Mouse (Mus musculus): Measurements from ENCODE around the gene Snx10. TPM values are rescaled to one million over a fixed set of nuclear protein-coding genes. Genes with fewer than 3 reads are reported as not detected.
A peak's percentile ranks its signal among the peaks of the same experiment; 100 is the strongest.

Snx10 gene
- total RNA-seq, 2 experiments from 2014 or later = 101 to 110 TPM

DNA sequence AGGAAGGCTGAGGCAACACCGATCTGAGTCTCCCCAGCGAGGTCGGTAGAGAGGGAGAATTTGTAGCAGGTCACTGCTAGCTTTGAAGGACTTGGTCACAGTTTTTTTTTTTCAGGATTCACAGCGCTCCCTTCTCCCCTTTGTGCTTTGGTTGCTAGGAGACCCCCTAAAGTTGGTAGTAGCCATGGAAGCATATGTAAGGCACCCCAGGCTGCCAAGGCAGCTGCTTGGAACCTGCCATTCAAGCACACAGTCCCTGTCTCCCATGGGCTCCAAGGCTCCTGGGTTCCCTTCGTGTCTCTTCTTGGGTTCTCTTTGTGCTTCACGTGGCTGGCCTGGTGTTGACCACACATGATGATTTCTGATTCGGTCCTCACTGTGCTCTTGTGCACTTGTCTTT is 5.8 kb downstream of the Snx10 start:
- DNase-seq (ENCODE audit: low spot score in 2 of 2) = no peak

DNA sequence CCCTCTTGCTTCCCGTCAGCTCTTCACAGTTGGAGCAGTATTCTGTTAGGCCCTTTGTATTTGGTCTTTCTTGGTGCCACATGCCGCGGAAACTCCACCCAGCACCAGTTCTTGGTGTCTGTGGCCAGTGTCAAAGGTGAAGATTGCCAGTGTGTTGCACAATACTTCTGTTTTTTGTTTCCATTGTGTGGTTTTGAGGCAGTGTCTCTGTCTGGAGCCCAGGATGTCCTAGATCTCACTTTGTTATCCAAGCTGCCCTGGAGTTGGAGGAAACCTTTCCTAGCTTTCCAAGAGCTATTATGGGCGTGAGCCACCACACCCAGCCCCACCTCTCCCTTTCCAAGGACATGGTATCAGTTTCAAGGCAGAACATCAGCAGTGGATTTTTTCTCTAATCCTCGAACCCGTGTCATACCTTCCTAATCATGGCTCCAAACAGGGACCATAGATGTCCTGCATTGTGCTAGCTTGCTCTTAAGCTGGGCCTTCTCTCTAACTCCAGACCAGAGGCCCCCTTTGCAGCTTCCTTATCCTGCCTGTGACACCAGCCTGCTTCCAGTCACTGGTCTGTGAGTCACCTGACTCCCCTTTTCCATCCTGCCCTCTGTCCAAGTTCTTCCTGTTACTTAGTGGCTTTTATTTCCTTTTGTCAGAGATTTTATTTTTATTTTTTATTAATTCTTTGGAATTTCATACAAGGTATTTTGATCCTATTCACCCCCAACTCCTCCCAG is 9.9 kb downstream of the Snx10 start:
- no peak for DNase-seq (ENCODE audit: low spot score in 2 of 2)

DNA sequence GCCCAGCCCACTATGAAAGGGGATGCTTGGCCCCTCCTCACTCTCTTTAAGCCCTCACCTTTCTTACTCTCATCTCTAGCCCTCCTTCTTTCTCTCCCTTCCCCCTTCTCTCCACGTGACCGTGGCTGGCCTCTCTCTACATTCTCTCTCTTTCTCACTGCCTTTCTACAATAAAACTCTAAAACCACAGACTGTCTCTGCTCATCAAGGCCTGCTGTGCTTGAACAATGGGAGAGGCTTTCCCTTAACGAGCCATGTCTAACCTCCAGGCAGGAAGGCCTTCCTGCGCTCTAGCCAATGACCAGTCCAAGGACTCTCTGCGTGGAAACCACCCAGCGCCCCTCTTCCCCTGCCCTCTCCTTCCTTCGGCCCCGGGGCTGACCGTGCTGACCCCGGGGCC is 11.9 kb downstream of the Snx10 start:
- DNase-seq (ENCODE audit: low spot score in 2 of 2) = no peak

DNA sequence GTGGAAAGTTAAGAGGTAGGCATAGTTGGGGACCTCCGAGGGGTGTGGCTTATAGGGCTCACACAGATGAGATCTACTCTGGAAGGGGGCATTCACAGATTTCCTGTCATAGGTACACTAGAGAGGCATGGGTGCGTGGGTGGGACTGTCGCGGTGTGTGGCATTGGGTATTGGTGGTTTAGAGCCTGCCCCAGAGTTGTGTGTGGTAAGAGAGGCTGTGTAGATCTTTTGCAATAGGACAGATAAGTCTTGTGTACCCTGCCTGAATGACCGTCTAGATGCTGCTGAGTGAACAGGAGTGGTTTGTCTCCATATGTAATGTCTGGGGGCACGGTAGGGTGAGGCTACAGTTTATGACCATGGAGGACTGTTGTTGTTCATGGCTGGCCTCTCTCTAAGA is 16.8 kb downstream of the Snx10 start:
- no peak for DNase-seq (ENCODE audit: low spot score in 2 of 2)

DNA sequence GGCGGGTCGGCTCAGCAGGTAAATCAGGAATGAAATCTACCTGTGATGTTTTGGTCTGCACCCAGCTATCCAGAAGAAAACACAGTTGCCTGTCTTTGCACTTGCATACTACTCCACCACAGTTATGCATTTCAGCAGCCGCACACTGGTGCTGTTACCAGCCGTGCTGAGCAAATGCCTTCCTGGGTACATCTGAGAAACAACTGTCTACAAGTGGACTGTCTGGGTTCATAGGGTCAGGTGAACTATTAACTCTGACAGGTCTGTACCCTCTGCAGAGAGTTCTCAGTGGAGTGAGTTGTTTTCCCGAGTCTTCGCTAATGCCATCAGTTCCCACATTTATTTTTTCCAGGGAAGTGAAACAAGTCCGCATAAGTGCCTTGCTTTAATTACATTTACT is 17.7 kb downstream of the Snx10 start:
- DNase-seq (ENCODE audit: low spot score in 2 of 2) = no peak

DNA sequence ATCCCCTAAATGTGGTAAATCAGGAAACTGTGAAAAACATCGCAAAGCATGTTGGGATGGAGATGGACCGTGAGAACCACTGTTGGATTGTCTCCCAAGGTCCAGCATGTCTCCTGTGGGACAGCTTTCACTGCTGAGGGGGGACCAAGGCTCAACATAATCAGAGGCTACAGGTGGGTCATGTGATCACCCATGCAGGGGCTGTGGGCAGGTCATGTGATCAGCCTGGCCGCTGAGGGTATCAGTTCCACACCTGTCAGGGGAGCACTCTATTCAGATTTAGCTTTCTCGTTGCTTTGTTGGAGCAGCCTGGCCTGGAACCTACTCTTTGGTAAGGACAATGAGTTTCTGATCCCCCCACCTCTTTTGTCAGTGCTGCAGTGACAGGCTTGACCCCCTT is 18.4 kb downstream of the Snx10 start:
- no peak for DNase-seq (ENCODE audit: low spot score in 2 of 2)

DNA sequence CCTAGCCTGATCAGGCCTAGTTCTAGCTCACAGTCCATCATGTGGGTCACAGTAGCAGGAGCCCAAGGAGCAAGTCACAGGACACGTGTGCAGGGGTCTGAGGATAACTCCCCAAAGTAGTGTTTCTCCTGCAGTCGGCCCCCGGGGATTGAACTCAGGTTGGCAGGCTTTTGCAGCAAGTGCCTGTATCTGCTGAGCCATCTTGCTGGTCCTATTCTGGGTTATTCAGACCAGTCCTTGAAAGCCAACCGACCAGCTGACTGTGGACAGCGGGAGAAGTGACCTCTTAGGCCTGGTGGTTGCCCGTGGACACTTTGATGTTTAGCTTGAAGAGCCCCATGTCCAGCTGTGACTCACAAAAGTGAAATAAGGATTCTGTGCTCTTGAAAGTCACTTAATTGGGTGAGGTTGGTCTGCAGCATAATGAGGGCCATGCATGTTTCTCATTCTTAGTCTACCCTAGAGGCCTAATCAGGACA is 20.0 kb downstream of the Snx10 start:
- DNase-seq (ENCODE audit: low spot score in 2 of 2) = no peak

DNA sequence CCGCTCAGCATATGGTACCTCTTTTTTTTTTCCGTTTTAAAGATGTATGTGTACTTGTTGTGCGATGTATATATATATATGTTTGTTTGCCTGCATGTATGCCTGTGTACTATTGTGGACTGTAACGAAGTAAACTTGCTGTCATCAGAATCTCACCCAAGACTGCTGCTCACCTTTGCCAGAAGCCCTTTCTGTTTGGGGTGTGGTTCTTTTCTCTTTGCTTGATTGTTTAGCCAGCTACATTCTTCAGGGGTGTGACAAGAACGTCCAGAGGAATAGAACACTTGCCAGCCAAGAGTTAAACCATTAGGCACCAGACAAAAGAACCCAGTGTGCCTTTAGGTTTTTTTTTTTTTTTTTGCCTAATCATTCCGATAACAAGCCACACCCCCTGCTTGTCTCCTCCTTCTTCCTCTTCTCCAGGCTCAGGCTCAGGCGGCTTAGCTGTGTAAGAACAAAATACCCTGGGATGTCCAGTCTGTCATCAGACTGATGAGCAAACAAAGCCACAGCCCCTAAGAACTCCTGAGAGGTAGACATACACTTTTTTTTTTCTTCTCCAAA is 20.5 kb downstream of the Snx10 start:
- no peak for DNase-seq (ENCODE audit: low spot score in 2 of 2)

DNA sequence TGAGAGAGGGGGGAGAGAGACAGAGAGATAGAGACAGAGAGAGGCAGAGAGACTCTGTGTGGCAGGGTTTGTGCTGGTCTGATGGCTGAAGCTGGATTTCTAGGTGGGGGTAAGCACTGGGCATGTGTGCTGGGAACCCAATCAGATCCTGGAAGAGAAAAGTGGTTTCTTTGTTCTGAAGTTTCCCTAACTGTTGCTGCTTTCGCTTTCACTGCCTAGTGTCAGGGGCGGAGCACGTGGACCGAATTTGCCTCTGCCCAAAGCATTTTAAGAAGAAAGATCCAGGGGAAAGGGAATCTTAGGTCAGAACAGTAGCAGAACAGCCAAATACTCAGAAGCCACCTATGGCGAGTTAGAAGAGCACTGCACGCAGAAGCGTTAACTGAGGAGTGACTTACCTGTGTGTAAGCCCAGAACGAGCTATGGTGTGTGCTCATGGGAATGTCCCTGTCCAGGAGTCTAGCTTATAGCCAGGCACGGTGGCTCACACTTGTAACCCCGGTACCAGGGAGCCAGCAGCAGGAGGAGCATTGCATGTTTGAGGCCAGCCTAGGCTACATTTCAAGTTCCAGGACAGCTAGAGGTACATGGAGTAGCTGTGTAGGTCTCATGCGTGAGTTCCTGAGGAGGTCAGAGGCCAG is 21.6 kb downstream of the Snx10 start:
- no peak for DNase-seq (ENCODE audit: low spot score in 2 of 2)

DNA sequence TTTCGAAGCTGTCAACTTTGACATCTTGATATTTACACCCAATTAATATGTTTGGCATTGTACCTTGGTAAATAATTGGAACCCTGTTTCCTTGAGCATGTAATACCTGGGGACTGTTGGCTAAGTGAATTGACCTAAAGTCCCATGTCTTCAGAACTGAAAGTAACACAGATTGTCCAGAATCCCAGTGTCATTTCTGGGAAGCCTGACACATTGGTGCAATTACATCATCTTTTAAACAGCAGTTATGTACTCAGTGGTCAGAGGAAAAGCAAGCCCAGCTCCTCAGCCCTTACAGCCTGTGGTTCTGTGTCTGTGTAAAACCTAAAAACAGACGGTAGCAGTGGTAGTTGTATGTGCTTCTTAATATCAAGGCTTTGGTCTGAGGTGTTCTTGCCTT is 22.4 kb downstream of the Snx10 start:
- DNase-seq (ENCODE audit: low spot score in 2 of 2) = no peak

DNA sequence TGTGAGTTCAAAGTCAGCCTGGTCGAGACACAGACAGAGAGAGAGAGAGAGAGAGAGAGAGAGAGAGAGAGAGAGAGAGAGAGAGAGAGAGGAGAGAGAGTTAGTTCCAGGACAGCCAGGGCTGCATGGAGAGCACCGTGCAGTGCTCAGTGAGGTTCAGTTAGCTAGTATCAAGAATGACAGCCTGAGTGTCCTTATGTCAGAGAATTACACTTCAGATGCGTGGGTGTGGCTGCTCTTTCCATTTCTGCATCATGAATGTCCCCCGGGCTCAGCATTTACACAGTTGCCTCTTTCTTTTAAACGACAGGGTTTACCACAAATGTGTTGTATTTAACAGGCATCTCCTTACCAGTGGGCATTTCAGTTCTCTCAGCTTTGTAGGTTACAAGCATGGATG is 25.1 kb downstream of the Snx10 start:
- peak; percentile 13 to 43 for DNase-seq (ENCODE audit: low spot score in 2 of 2)

DNA sequence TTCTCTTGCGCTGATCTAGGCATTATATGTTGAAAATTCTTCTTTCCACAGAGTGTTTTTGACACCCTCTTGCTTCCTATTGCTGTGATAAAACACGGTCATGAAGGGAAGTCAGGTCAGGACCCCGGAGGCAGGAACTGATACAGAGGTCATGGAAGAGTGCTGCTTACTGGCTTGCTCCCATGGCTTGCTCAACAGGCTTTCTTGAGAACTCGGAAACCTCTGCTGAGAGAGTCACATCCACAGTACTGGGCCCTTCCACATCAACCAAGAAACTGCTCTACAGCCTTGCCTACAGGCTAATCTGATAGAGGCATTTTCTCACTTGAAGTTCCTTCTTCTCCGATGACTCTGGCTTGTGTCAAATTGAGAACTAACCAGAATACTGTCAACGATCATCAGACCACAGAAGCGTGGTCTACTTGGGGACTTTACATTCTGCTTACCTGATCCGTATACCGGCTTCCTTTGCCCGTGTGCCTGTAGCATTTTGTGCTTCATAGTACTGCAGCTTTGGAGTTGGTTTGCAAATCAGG is 27.6 kb downstream of the Snx10 start:
- no peak for DNase-seq (ENCODE audit: low spot score in 2 of 2)

DNA sequence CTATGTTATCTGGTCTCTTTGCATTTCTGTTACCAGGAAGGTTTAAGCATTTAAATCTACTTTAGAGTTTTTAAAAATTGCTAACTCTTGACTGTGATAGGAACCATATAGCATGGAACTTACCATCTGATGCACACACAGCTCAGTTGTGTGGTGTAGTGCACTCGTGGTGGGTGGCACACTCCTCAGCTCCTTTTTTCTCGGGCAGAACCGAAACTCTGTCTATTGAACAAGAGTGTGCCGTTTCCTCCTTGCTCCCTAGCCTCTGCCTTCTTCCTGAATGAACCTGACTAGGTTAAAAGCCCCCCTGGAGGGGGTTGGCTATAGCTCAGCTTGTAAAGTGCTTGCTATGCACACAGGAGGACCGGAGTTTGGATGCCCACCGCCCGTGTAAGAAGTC is 32.9 kb downstream of the Snx10 start:
- DNase-seq (ENCODE audit: low spot score in 2 of 2) = no peak

DNA sequence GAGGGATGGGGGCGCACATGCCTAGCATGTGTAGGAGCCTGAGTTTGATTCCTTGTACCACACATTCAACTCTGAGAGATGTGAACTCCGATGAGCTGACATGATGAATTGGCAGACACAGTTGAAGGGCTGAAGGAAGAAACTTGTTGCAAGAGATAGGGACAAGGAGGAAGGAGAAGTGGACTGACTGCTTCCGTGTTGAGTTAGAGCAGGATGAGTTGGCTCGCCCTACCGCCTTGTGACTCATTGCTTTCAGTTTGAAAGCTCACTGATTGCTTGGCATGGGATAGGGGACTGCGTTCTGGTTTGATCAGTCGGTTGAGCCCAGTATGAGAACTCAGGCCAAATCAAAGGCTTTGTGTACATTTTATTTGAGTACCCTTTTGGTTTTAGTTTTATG is 34.6 kb downstream of the Snx10 start:
- DNase-seq (ENCODE audit: low spot score in 2 of 2) = no peak

DNA sequence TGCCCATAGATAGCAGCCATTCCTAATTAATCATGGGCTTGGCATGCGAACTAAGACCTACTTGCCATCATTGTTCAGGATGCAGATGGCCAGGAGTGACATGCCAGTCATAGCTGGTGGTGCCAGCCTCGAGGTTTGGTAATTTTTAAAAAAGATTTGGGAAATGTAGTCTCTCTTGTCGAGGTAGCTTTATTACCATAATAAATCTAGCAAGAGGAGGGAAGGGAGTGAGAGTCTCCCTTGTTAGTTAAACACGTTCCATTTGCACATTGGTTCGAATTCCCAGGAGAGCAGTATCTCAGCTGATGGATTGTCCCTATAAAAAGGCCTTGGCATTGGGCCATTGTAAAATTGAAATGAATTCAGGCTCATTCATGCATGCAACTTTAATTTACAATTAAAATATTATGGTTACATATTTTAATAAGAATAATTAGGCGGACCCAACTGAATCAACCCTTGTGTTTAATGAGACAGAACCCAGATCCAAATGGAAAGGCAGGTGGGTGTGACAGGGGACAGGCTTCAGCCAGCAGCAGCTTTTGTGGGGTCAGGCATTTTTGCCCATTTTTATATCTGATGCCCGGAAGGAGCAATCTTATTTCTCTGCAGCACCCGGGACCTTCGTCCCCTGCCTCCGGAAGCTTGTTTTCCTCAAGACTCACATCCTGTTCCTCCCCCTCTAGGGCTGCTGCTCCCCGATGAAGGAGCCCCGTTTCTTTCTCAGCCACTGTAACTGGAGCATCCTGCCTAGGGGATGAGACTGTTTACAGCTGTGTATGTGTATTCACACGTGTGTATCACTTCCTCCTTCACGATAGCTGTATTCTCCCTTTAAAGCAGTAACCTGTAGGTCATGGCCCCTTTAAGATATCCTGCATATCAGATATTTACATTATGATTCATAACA is 43.3 kb downstream of the Snx10 start:
- no peak for DNase-seq (ENCODE audit: low spot score in 2 of 2)

DNA sequence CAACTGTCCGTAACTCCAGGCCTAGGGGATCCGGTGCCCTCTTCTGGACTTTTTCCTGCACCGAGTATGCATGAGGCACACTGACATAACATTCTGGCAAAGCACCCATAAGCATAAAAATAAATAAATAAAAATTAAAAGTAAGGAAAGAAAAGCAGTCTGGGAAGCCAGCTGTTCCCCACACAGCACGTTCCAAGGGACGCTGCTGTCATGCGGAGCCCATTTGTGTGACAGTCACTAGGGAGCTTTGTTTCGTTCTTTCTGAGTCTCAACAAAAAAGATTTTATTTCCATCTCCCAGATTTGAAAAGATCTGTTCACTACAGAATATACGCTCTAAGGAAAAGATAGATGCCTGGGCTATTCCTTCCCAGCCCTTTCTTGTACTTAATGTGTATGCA is 45.4 kb downstream of the Snx10 start:
- DNase-seq (ENCODE audit: low spot score in 2 of 2) = no peak

DNA sequence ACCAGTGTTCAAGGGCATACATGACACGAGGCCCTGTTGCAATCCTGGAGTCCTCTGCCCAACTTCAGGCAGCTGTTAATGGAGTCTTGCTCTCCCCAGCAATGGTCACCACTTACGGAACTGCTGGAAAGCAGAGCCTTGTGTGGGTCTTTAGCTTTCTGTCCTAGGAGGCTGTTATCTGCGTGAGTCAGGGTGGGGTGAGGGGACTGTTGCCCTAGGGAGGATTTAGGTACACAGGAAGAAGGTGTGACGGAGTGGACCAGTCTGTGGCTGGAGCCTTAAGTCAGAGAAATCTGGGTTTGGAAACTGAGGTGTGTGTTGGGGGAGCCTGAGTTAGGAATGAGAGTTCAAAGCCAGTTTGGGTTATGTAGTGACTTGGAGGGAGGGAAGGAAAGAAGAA is 49.4 kb downstream of the Snx10 start:
- no peak for DNase-seq (ENCODE audit: low spot score in 2 of 2)

DNA sequence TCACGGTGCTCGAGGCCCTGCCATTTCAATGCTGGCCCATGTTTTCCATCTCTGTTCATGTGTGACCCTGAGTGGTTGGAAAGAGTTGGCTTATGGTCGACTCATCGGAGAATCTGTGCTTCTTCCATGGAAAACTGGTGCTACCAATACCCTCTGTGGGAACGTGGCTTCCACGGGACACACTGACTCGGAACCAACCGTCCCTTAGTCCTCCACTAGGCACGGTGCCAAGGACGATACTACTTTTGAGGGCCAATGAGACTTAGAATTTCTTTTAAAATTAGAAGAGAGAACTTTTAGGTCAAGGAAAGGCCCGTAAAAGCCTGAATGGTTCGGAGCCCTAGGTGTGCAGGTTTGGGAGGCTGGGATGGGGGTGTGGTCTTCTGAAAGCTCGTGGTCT is 50.4 kb downstream of the Snx10 start:
- no peak for DNase-seq (ENCODE audit: low spot score in 2 of 2)

DNA sequence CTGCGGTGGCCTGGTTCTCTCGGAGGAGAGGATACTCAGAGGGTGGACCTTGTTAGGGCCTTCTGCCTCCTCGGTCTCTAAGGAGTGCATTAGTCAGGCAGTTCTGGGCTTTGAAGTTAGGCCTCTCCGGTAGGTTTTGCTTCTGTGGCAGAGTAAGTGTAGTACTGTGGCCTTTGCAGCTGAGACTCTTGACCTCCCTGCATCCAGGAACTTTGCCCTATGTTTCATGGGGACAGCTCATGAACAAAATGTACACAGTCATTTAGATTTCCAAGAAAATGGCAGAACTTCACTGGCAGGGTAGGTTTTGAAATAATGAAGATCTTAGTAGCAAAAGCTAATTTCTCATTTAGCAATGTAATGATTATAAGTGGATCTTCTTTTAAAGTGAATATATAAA is 54.7 kb downstream of the Snx10 start:
- no peak for DNase-seq (ENCODE audit: low spot score in 2 of 2)

DNA sequence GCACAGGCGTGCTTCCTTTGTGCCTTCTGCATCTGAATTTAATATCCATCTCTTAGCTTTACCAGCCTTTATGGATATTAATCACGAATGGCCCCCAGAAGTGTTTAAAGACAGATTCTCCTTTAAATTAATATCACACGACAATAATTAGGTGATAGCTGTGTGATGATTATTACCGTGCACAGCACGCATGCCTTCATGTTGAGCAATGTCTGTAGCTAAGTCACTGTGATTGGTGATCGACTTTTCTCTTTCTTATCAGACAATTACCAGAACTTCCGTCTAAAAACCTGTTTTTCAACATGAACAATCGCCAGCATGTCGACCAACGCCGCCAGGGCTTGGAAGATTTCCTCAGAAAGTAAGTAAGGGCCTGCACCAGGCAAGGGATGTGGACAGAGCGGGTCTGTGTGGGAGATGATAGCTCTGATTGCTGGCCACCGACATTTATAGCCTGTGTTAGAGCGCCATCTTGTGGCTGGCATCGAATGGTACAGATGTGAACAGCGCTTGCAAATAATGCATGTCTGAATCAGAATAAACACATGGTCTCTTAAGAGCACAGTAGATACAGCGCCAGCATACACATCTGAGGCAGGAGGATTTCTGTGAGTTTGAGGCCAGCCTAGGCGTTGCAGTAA is 56.5 kb downstream of the Snx10 start:
- DNase-seq (ENCODE audit: low spot score in 2 of 2) = peak; percentile 73 to 89

DNA sequence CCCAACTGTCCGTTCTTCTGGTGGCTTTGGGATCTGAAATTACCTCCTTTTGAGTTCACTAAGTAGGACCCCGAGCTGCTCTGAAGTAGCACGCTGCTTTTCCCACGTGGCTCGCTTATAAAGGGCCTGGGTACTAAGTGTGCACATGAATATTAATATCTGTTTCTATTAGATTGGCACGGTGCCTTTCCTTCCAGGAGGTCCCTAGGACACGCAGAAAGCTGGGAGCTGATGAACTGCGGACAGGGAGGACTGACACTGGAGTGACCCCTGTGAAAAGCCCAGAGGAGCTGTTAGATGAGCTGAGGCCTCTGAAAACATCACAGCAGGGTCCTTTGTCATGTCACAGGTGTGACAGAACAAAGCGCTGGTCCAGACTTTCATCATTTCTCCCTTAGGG is 57.7 kb downstream of the Snx10 start:
- DNase-seq (ENCODE audit: low spot score in 2 of 2) = no peak

All from layer of hippocampus, adult 18-20 months (tissue).